Mouse (Mus musculus) liver, embryonic 14.5 days (tissue): ENCODE results near the gene Shoc2. TPM values are rescaled to one million over a fixed set of nuclear protein-coding genes. Genes with fewer than 3 reads are reported as not detected.

Source experiments
- ATAC-seq: fragments of 200-750 bp; cut with Nextera tagmentation; 2 replicates; pipeline ENCODE4 v1.8.0; 2017; ENCODE audit warnings: moderate number of reproducible peaks, mild to moderate bottlenecking, moderate library complexity; ENCODE audit not compliant: insufficient read depth
- DNase-seq, 3 experiments: peaks; one replicate each; pipeline ENCODE4 v3.0.0-alpha.2; 2012 to 2013; ENCODE audit warnings: low read depth in 3 of 3, low spot score in 3 of 3
- H3K27ac ChIP-seq: fragments of 300-500 bp; sonication (generic); 2 replicates; pipeline ENCODE4 v1.5.1; 2014; ENCODE audit warnings: moderate library complexity, mild to moderate bottlenecking, control low read depth, inconsistent platforms
- H3K27me3 ChIP-seq: fragments of 300-500 bp; sonication (generic); 2 replicates; pipeline ENCODE4 v1.6.1; 2014; ENCODE audit warnings: mild to moderate bottlenecking, low read length, moderate library complexity; ENCODE audit not compliant: control insufficient read depth, insufficient read depth
- H3K36me3 ChIP-seq: fragments of 300-500 bp; sonication (generic); replicated peaks from 2 replicates; pipeline ENCODE4 v1.6.1; 2014; ENCODE audit warnings: low read depth; ENCODE audit not compliant: control insufficient read depth, insufficient read depth
- H3K4me1 ChIP-seq, 2 experiments: fragments of 200-500 bp in 1 of 2; fragments of 300-500 bp in 1 of 2; sonication (generic) in 1 of 2; replicated peaks; 2 replicates each; pipeline ENCODE4 v1.6.1; 2012 to 2014; ENCODE audit warnings: antibody characterized with exemption in 1 of 2, inconsistent platforms in 1 of 2, low read length in 1 of 2; ENCODE audit not compliant: control insufficient read depth in 2 of 2, insufficient read depth in 2 of 2
- H3K4me2 ChIP-seq: fragments of 300-500 bp; sonication (generic); 2 replicates; pipeline ENCODE4 v1.6.1; 2014; ENCODE audit warnings: low read depth, mild to moderate bottlenecking, control low read depth, moderate library complexity
- H3K4me3 ChIP-seq, 2 experiments: fragments of 200-500 bp in 1 of 2; fragments of 300-500 bp in 1 of 2; sonication (generic) in 1 of 2; 2 replicates each; pipeline ENCODE4 v1.5.1; 2012 to 2014; ENCODE audit warnings: low read depth in 2 of 2, low read length in 2 of 2, mild to moderate bottlenecking in 2 of 2, control low read depth in 1 of 2, inconsistent platforms in 1 of 2, moderate library complexity in 1 of 2; ENCODE audit not compliant: insufficient read depth in 1 of 2
- H3K9ac ChIP-seq: fragments of 300-500 bp; sonication (generic); replicated peaks from 2 replicates; pipeline ENCODE4 v1.6.1; 2014; ENCODE audit warnings: mild to moderate bottlenecking, control low read depth, moderate library complexity
- H3K9me3 ChIP-seq: fragments of 300-500 bp; sonication (generic); 2 replicates; pipeline ENCODE4 v1.6.1; 2016; ENCODE audit warnings: low read length, mixed read lengths; ENCODE audit not compliant: control insufficient read depth
- CTCF ChIP-seq: IDR thresholded peaks from 2 replicates; pipeline ENCODE4 v1.5.1; 2016; ENCODE audit warnings: antibody characterized with exemption, low read depth, control low read depth
- EP300 ChIP-seq: IDR thresholded peaks from 2 replicates; pipeline ENCODE4 v1.6.1; 2016; ENCODE audit warnings: antibody characterized with exemption, low read depth
- WGBS: fragments of 180-500 bp; shearing (Covaris S2); extraction: QIAGEN DNeasy Blood & Tissue Kit; methylation state at CpG from one replicate; pipeline ENCODE4 v1.1.7; 2014; ENCODE audit not compliant: insufficient replicate concordance; 5-methylcytosine and 5-hydroxymethylcytosine counted together
- polyA plus RNA-seq, 2 experiments: library from polyadenylated mRNA; depleted of rRNA in 1 of 2; stranded (reverse) in 1 of 2; unstranded in 1 of 2; fragments of >200 nt; fragmentation: Nextera tagmentation in 1 of 2; extraction: Ambion mirVana in 1 of 2; gene quantifications; 2 replicates each; pipeline versions ENCODE4 v1.2.1 to v1.2.3; 2012 to 2014

Gene Shoc2
- polyA plus RNA-seq, 2 experiments, result 9.8 to 18.9 TPM

GRCm38 (mm10) chr19:54081303-54081702 is 137.2 kb downstream of the Shoc2 start:
- no peak for TF ChIP-seq EP300
- no peak for TF ChIP-seq CTCF
- no peaks in the 10 kb centered on the region for H3K4me1 ChIP-seq
- no peak for ATAC-seq

DNA sequence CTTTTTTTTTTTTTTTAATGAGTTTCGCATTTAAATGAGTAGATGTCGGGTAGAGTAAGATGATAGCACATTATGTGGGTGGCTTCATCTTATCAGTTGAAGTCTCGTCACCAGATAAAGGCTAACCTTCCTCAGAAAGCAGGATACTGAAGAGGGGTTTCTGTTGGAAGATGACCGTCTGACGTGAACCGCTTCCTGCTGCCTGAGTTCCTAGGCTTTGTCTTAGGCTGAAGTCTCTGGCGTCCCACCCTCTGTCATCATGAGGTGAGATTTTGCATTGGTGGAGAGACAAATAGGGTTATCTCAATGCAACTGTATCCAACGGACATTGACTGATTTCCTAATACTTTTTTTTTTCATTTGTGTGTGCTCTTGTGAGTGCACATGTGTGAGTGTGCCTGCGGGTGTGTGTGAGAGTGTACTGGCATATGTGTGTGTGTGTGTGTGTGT is 137.6 kb downstream of the Shoc2 start:
- H3K27ac ChIP-seq, result no peak overlapping the region
- 36% methylated on average over 9 of the region's 9 CpGs for WGBS

More at GRCm38 (mm10) chr19:54081303-54081702, 137.2 kb downstream of the Shoc2 start:
- Histone ChIP-seq H3K9ac (no peak overlapping the region), H3K4me2 (no peak overlapping the region), H3K27me3 (no peaks in the 10 kb centered on the region), H3K36me3 (no peaks in the 10 kb centered on the region), H3K4me3 (no peak overlapping the region), H3K27ac (no peak overlapping the region), H3K9me3 (no peaks in the 10 kb centered on the region)
- 58% methylated on average over 9 of the region's 9 CpGs for WGBS
- DNase-seq, result no peak

More for the DNA sequence above, 137.6 kb downstream of the Shoc2 start:
- TF ChIP-seq CTCF, result no peak
- no peak for TF ChIP-seq EP300
- Histone ChIP-seq H3K36me3 (no peaks in the 10 kb centered on the region), H3K27me3 (no peaks in the 10 kb centered on the region), H3K4me1 (no peaks in the 10 kb centered on the region), H3K4me2 (no peak overlapping the region), H3K9ac (no peak overlapping the region), H3K4me3 (no peak overlapping the region), H3K9me3 (no peaks in the 10 kb centered on the region)
- DNase-seq (no peak), ATAC-seq (no peak)

Other genes with a start within 250 kb of the Shoc2 start
- gene Pdcd4, start 52.1 kb upstream of the Shoc2 start, polyA plus RNA-seq (2012; rRNA removed), result 3.0 and 6.6 TPM in 2 replicates
- 16.2 and 16.6 TPM in 2 replicates for gene Pdcd4, start 52.1 kb upstream of the Shoc2 start, polyA plus RNA-seq (2014; fragmentation: Nextera tagmentation; extraction: Ambion mirVana)
- gene Bbip1, start 321 bp downstream of the Shoc2 start, polyA plus RNA-seq (2012; rRNA removed), result 14.3 and 26.6 TPM in 2 replicates
- gene Bbip1, start 321 bp downstream of the Shoc2 start, polyA plus RNA-seq (2014; fragmentation: Nextera tagmentation; extraction: Ambion mirVana), result 55.2 and 61.2 TPM in 2 replicates
- 0.09 and 0.11 TPM in 2 replicates for gene Adra2a, start 99.8 kb downstream of the Shoc2 start, polyA plus RNA-seq (2012; rRNA removed)
- 0.04 and 0.10 TPM in 2 replicates for gene Adra2a, start 99.8 kb downstream of the Shoc2 start, polyA plus RNA-seq (2014; fragmentation: Nextera tagmentation; extraction: Ambion mirVana)